Mouse (Mus musculus) kidney, adult 2 months (tissue): ENCODE data around the gene Ttc7.

Source experiments
- CTCF ChIP-seq: fragments of 200-500 bp; conservative IDR thresholded peaks from 2 replicates; pipeline ENCODE4 v1.5.1; 2011; ENCODE audit warnings: low read depth, mild to moderate bottlenecking, control low read depth, low read length, moderate library complexity, mixed read lengths; ENCODE audit not compliant: insufficient read depth, insufficient read length
- POLR2A ChIP-seq: fragments of 200-500 bp; IDR thresholded peaks from one replicate; pipeline ENCODE4 v1.6.1; 2011; ENCODE audit warnings: low read depth, low read length, control low read depth

- TF ChIP-seq CTCF (no peak), POLR2A (no peak)
Observed at GRCm38 (mm10) chr17:87283755-87284481, 1.2 kb downstream of the Ttc7 start.
